Mouse (Mus musculus): ENCODE data around the gene Olfr118. TPM values are rescaled to one million over a fixed set of nuclear protein-coding genes. Genes with fewer than 3 reads are reported as not detected.
"Not testable (repeated sequence)": the region's sequence is repeated elsewhere in the genome, so short reads cannot be mapped to it uniquely, and the experiment has no call there.

The Olfr118 gene
- polyA plus RNA-seq (2015; fragmentation: Nextera tagmentation; extraction: Ambion mirVana): not detected in 2 replicates

- Histone ChIP-seq H3K27me3 (no peaks in the 10 kb centered on the region), H3K36me3 (no peaks in the 10 kb centered on the region), H3K9ac (no peak within 1 kb of the TSS), H3K4me1 (no peaks in the 10 kb centered on the region), H3K4me3 (replicated peaks) (no peak within 1 kb of the TSS), H3K9me3 (replicated peaks) (no peaks in the 10 kb centered on the region), H3K27ac (replicated peaks) (no peak within 1 kb of the TSS), H3K4me2 (replicated peaks) (no peak within 1 kb of the TSS)
- no peak for ATAC-seq (ENCODE audit: insufficient number of reproducible peaks, low FRiP score, low TSS enrichment, low read depth)
- 54% methylated on average over 2 of the region's 2 CpGs for whole genome bisulfite sequencing
These were observed at the start of gene Olfr118 for GRCm38 (mm10) chr17:37666688-37667087. Gene Olfr118 (plus strand): TSS chr17:37666988.

- Histone ChIP-seq H3K4me2 (replicated peaks) (no peak within 1 kb of the TSS), H3K9ac (no peak within 1 kb of the TSS), H3K9me3 (replicated peaks) (no peaks in the 10 kb centered on the region), H3K27me3 (no peaks in the 10 kb centered on the region), H3K36me3 (no peaks in the 10 kb centered on the region), H3K27ac (replicated peaks) (no peak within 1 kb of the TSS), H3K4me1 (no peaks in the 10 kb centered on the region), H3K4me3 (replicated peaks) (no peak within 1 kb of the TSS)
- 73% methylated on average over 2 of the region's 2 CpGs for WGBS
- ATAC-seq (ENCODE audit: insufficient number of reproducible peaks, low FRiP score, low TSS enrichment, low read depth): no peak
These were observed 39.8 kb upstream of the Olfr118 start, which contains the start of the genes Olfr115 and Olfr116 for GRCm38 (mm10) chr17:37627009-37627408. Gene Olfr115 (minus strand): TSS chr17:37627109. Gene Olfr116 (minus strand): TSS chr17:37627199.

- Histone ChIP-seq H3K9me3 (replicated peaks) (no peaks in the 10 kb centered on the region), H3K36me3 (no peaks in the 10 kb centered on the region), H3K27ac (replicated peaks) (no peak within 1 kb of the TSS), H3K4me1 (no peaks in the 10 kb centered on the region), H3K9ac (no peak within 1 kb of the TSS), H3K4me2 (replicated peaks) (no peak within 1 kb of the TSS), H3K4me3 (replicated peaks) (no peak within 1 kb of the TSS), H3K27me3 (no peaks in the 10 kb centered on the region)
- ATAC-seq (ENCODE audit: insufficient number of reproducible peaks, low FRiP score, low TSS enrichment, low read depth): no peak
- WGBS: 66% methylated on average over 1 of the region's 1 CpGs
These were observed 3.1 kb upstream of the Olfr118 start, which contains the start of gene Olfr117 for GRCm38 (mm10) chr17:37663682-37664081. Gene Olfr117 (minus strand): TSS chr17:37663782.

- not testable (repeated sequence) for H3K9ac ChIP-seq; H3K9me3 ChIP-seq (replicated peaks); ATAC-seq (ENCODE audit: insufficient number of reproducible peaks, low FRiP score, low TSS enrichment, low read depth); H3K4me3 ChIP-seq (replicated peaks); H3K27me3 ChIP-seq; H3K4me1 ChIP-seq; H3K4me2 ChIP-seq (replicated peaks); H3K27ac ChIP-seq (replicated peaks); H3K36me3 ChIP-seq
- 62% methylated on average over 1 of the region's 1 CpGs for WGBS
These were observed 29.5 kb downstream of the Olfr118 start, which contains the start of gene Olfr119 for GRCm38 (mm10) chr17:37696264-37696663. Gene Olfr119 (plus strand): TSS chr17:37696564.

GRCm38 (mm10) chr17:37721508-37721907 lies 54.7 kb downstream of the Olfr118 start, which contains the start of gene Olfr120:
Gene Olfr120 (plus strand): TSS chr17:37721808.
- Histone ChIP-seq H3K9ac (no peak within 1 kb of the TSS), H3K4me3 (replicated peaks) (no peak within 1 kb of the TSS), H3K27ac (replicated peaks) (no peak within 1 kb of the TSS), H3K27me3 (no peaks in the 10 kb centered on the region), H3K9me3 (replicated peaks) (no peaks in the 10 kb centered on the region), H3K4me2 (replicated peaks) (no peak within 1 kb of the TSS), H3K4me1 (no peaks in the 10 kb centered on the region), H3K36me3 (no peaks in the 10 kb centered on the region)
- WGBS: 74% methylated on average over 1 of the region's 1 CpGs
- ATAC-seq (ENCODE audit: insufficient number of reproducible peaks, low FRiP score, low TSS enrichment, low read depth): no peak

Other genes with a start within 250 kb of the Olfr118 start
- not detected in 2 replicates for gene Olfr108, start 221.5 kb upstream of the Olfr118 start, polyA plus RNA-seq (2015; fragmentation: Nextera tagmentation; extraction: Ambion mirVana)
- not detected in 2 replicates for gene Olfr109, start 208.1 kb upstream of the Olfr118 start, polyA plus RNA-seq (2015; fragmentation: Nextera tagmentation; extraction: Ambion mirVana)
- gene H2-M2, start 183.4 kb upstream of the Olfr118 start, polyA plus RNA-seq (2015; fragmentation: Nextera tagmentation; extraction: Ambion mirVana): not detected in 2 replicates
- gene Olfr110, start 174.5 kb upstream of the Olfr118 start, polyA plus RNA-seq (2015; fragmentation: Nextera tagmentation; extraction: Ambion mirVana): 0.16 TPM in 1 of 2 replicates, not detected in the other
- not detected in 2 replicates for gene Olfr111, start 159.0 kb upstream of the Olfr118 start, polyA plus RNA-seq (2015; fragmentation: Nextera tagmentation; extraction: Ambion mirVana)
- not detected in 2 replicates for gene Olfr112, start 97.5 kb upstream of the Olfr118 start, polyA plus RNA-seq (2015; fragmentation: Nextera tagmentation; extraction: Ambion mirVana)
- gene Olfr113, start 89.3 kb upstream of the Olfr118 start, polyA plus RNA-seq (2015; fragmentation: Nextera tagmentation; extraction: Ambion mirVana): not detected in 2 replicates
- not detected in 2 replicates for gene Olfr114, start 74.2 kb upstream of the Olfr118 start, polyA plus RNA-seq (2015; fragmentation: Nextera tagmentation; extraction: Ambion mirVana)
- gene Olfr115, start 39.9 kb upstream of the Olfr118 start, polyA plus RNA-seq (2015; fragmentation: Nextera tagmentation; extraction: Ambion mirVana): 0.21 TPM in 1 of 2 replicates, not detected in the other
- gene Olfr116, start 39.8 kb upstream of the Olfr118 start, polyA plus RNA-seq (2015; fragmentation: Nextera tagmentation; extraction: Ambion mirVana): 0.11 TPM in 1 of 2 replicates, not detected in the other
- not detected in 2 replicates for gene Olfr117, start 3.2 kb upstream of the Olfr118 start, polyA plus RNA-seq (2015; fragmentation: Nextera tagmentation; extraction: Ambion mirVana)
- not detected in 2 replicates for gene Olfr119, start 29.6 kb downstream of the Olfr118 start, polyA plus RNA-seq (2015; fragmentation: Nextera tagmentation; extraction: Ambion mirVana)
- gene Olfr120, start 54.8 kb downstream of the Olfr118 start, polyA plus RNA-seq (2015; fragmentation: Nextera tagmentation; extraction: Ambion mirVana): not detected in 2 replicates
- not detected in 2 replicates for gene Olfr121, start 81.9 kb downstream of the Olfr118 start, polyA plus RNA-seq (2015; fragmentation: Nextera tagmentation; extraction: Ambion mirVana)
- gene Olfr122, start 101.6 kb downstream of the Olfr118 start, polyA plus RNA-seq (2015; fragmentation: Nextera tagmentation; extraction: Ambion mirVana): 0.16 TPM in 1 of 2 replicates, not detected in the other
- gene Olfr123, start 126.5 kb downstream of the Olfr118 start, polyA plus RNA-seq (2015; fragmentation: Nextera tagmentation; extraction: Ambion mirVana): not detected in 2 replicates
- gene Olfr124, start 132.9 kb downstream of the Olfr118 start, polyA plus RNA-seq (2015; fragmentation: Nextera tagmentation; extraction: Ambion mirVana): 0.04 and 0.09 TPM in 2 replicates
- gene Olfr125, start 166.0 kb downstream of the Olfr118 start, polyA plus RNA-seq (2015; fragmentation: Nextera tagmentation; extraction: Ambion mirVana): 0.13 TPM in 1 of 2 replicates, not detected in the other
- gene Olfr126, start 180.5 kb downstream of the Olfr118 start, polyA plus RNA-seq (2015; fragmentation: Nextera tagmentation; extraction: Ambion mirVana): not detected in 2 replicates
- gene Olfr127, start 233.4 kb downstream of the Olfr118 start, polyA plus RNA-seq (2015; fragmentation: Nextera tagmentation; extraction: Ambion mirVana): not detected in 2 replicates

Measured in embryonic facial prominence, embryonic 15.5 days (tissue).